ENCODE assay signal across 8 mouse cellular contexts in genomic region chr13:51846868-51847793, GRCm38 (mm10). TPM values are rescaled to one million over a fixed set of nuclear protein-coding genes. Genes with fewer than 3 reads are reported as not detected.
DNase-seq lines count a peak whose midpoint lies in the region; ATAC-seq and TF ChIP-seq lines count a peak whose summit lies in the region.

No protein-coding gene starts in this region.

- H3K9me3 ChIP-seq in ES-Bruce4 (replicated peaks; ENCODE audit: control insufficient read depth, insufficient read depth, low read length, poor library complexity, severe bottlenecking), result no peaks in the 10 kb centered on the region
- H3K9me3 ChIP-seq in forebrain, embryonic 15.5 days, result no peaks in the 10 kb centered on the region
- H3K9me3 ChIP-seq in lung, embryonic 15.5 days, result no peaks in the 10 kb centered on the region

- no peak for TF ChIP-seq POLR2A in ES-Bruce4 (IDR thresholded peaks at IDR 0.05; ENCODE audit: insufficient read depth, low read length)

- intact Hi-C loops in heart, postnatal 36 days (cut with DNase I), result loop anchor here (1.0 to 5.0 kb wide), 6 partner anchors 115 to 290 kb away; no protein-coding TSS in a partner anchor

- peak overlapping the region; percentile 36 for H3K9ac ChIP-seq in ES-Bruce4 (ENCODE audit: low read depth, poor library complexity, severe bottlenecking)
- H3K9ac ChIP-seq in forebrain, embryonic 15.5 days (replicated peaks), result peak overlapping the region; percentile 58
- H3K9ac ChIP-seq in lung, embryonic 15.5 days, result peak overlapping the region; percentile 67

- peaks cover 2% of the 10 kb centered on the region for H3K4me1 ChIP-seq in ES-Bruce4 (ENCODE audit: control insufficient read depth, insufficient read depth, low read length)
- peaks cover 51% of the 10 kb centered on the region for H3K4me1 ChIP-seq in forebrain, embryonic 15.5 days
- peaks cover 47% of the 10 kb centered on the region for H3K4me1 ChIP-seq in lung, embryonic 15.5 days

- TF ChIP-seq EP300 in ES-Bruce4 (IDR thresholded peaks at IDR 0.05; ENCODE audit: insufficient read depth, low read depth, low read length), result no peak

- peak overlapping the region; percentile 76 for H3K4me2 ChIP-seq in forebrain, embryonic 15.5 days (replicated peaks)
- peak overlapping the region; percentile 99 for H3K4me2 ChIP-seq in lung, embryonic 15.5 days

- peak overlapping the region; percentile 78 for H3K4me3 ChIP-seq in ES-Bruce4 (ENCODE audit: low read depth, low read length)
- H3K4me3 ChIP-seq in forebrain, embryonic 15.5 days, result peak overlapping the region; percentile 49
- H3K4me3 ChIP-seq in lung, embryonic 15.5 days, result peak overlapping the region; percentile 53

- peak; percentile 37 for ATAC-seq in forebrain, embryonic 15.5 days (replicated peaks)
- peak; percentile 23 for ATAC-seq in lung, embryonic 15.5 days (ENCODE audit: borderline replicate concordance, extremely low read depth, low FRiP score, low TSS enrichment)

- peaks cover 7% of the 10 kb centered on the region; the same call in 1 of the 2 replicates for H3K27me3 ChIP-seq in ES-Bruce4 (ENCODE audit: control insufficient read depth, insufficient read depth, low read length, poor library complexity, severe bottlenecking)
- H3K27me3 ChIP-seq in forebrain, embryonic 15.5 days, result peaks cover 15% of the 10 kb centered on the region; the same call in 1 of the 2 replicates
- peaks cover 17% of the 10 kb centered on the region; the same call in 1 of the 2 replicates for H3K27me3 ChIP-seq in lung, embryonic 15.5 days

- under 1% methylated on average over 63 of the region's 63 CpGs for WGBS in forebrain, embryonic 15.5 days
- WGBS in lung, embryonic 15.5 days, result under 1% methylated on average over 63 of the region's 63 CpGs

- H3K36me3 ChIP-seq in ES-Bruce4 (ENCODE audit: control insufficient read depth, insufficient read depth, low read length, poor library complexity, severe bottlenecking), result no peaks in the 10 kb centered on the region
- H3K36me3 ChIP-seq in forebrain, embryonic 15.5 days, result no peaks in the 10 kb centered on the region
- no peaks in the 10 kb centered on the region for H3K36me3 ChIP-seq in lung, embryonic 15.5 days

- peak; percentile 64 for DNase-seq in cerebellum, adult 11 months
- DNase-seq in heart, postnatal 36 days, result peak; percentile 80 to 86
- DNase-seq in layer of hippocampus, adult 9-11 months, result peak; percentile 58
- peak; percentile 54 for DNase-seq in ovary, postnatal 14 days (ENCODE audit: low spot score)
- DNase-seq in thymus, postnatal 14 days, result peak; percentile 56

- TF ChIP-seq CTCF in ES-Bruce4 (IDR thresholded peaks at IDR 0.05; ENCODE audit: low read depth, low read length), result no peak

- no peak overlapping the region for H3K27ac ChIP-seq in ES-Bruce4 (ENCODE audit: insufficient read depth, low read length)
- peak overlapping the region; percentile 90 for H3K27ac ChIP-seq in forebrain, embryonic 15.5 days (replicated peaks)
- peak overlapping the region; percentile 83 for H3K27ac ChIP-seq in lung, embryonic 15.5 days

RNA-seq across cellular contexts. Expression of gene Gadd45g, which starts 0.7 kb away (rescaled TPM):
- 6.4 and 9.6 TPM in 2 replicates for polyA plus RNA-seq in ES-Bruce4 (2011; ENCODE audit: insufficient read depth, insufficient read length, low read depth, missing spikeins)
- 145 and 167 TPM in 2 replicates for polyA plus RNA-seq in forebrain, embryonic 15.5 days (2015; fragmentation: Nextera tagmentation; extraction: Ambion mirVana)
- 10 to 100 TPM in 1 of 2 experiments, 1 to 10 TPM in 1; 9.5 to 10.7 TPM for total RNA-seq in heart, postnatal 36 days (2021)
- 50.3 and 50.9 TPM in 2 replicates for polyA plus RNA-seq in lung, embryonic 15.5 days (2015; fragmentation: Nextera tagmentation; extraction: Ambion mirVana)

RNA-seq across cellular contexts. Expression of gene Sema4d, which starts 53.6 kb away (rescaled TPM):
- 22.9 and 24.6 TPM in 2 replicates for polyA plus RNA-seq in ES-Bruce4 (2011; ENCODE audit: insufficient read depth, insufficient read length, low read depth, missing spikeins)
- 18.7 and 20.7 TPM in 2 replicates for polyA plus RNA-seq in forebrain, embryonic 15.5 days (2015; fragmentation: Nextera tagmentation; extraction: Ambion mirVana)
- 10 to 100 TPM; 69.8 to 77.5 TPM for total RNA-seq in heart, postnatal 36 days (2021)
- 9.7 and 10.0 TPM in 2 replicates for polyA plus RNA-seq in lung, embryonic 15.5 days (2015; fragmentation: Nextera tagmentation; extraction: Ambion mirVana)
